Mouse (Mus musculus): ENCODE data around the gene Ttc28.
"Not testable (repeated sequence)": the region's sequence is repeated elsewhere in the genome, so short reads cannot be mapped to it uniquely, and the experiment has no call there.

The Ttc28 gene

GRCm38 (mm10) chr5:110879584-110880374, at the start of gene Ttc28:
Gene Ttc28 (plus strand): TSS chr5:110879803.
- peak; percentile 96 for DNase-seq

GRCm38 (mm10) chr5:110831036-110831720, 48.4 kb upstream of the Ttc28 start:
- no peak for DNase-seq

DNA sequence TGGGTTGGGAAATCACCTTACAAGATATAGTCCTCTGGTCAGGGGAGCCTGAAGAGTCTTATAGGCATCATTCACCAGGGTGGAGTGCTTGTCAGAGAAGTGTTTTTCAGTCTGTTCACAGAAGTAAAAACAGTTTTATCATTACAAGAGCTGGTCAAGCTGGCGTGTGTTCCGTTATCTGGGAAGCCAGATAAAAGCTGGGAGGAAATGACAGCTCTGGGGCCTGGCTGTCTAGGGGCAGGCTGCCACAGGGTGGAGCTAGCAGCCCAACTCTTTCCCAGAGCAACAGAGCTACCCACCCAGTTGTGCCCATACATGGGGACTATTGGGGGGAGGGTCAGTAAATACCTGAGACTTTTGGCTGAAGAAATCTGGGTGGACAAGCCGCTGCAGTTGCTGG, 43.6 kb upstream of the Ttc28 start:
- DNase-seq, result peak; percentile 63

- not testable (repeated sequence) for DNase-seq
These were observed 41.6 kb upstream of the Ttc28 start for GRCm38 (mm10) chr5:110838016-110838415.

GRCm38 (mm10) chr5:110839038-110839677, 40.4 kb upstream of the Ttc28 start:
- DNase-seq, result no peak

DNA sequence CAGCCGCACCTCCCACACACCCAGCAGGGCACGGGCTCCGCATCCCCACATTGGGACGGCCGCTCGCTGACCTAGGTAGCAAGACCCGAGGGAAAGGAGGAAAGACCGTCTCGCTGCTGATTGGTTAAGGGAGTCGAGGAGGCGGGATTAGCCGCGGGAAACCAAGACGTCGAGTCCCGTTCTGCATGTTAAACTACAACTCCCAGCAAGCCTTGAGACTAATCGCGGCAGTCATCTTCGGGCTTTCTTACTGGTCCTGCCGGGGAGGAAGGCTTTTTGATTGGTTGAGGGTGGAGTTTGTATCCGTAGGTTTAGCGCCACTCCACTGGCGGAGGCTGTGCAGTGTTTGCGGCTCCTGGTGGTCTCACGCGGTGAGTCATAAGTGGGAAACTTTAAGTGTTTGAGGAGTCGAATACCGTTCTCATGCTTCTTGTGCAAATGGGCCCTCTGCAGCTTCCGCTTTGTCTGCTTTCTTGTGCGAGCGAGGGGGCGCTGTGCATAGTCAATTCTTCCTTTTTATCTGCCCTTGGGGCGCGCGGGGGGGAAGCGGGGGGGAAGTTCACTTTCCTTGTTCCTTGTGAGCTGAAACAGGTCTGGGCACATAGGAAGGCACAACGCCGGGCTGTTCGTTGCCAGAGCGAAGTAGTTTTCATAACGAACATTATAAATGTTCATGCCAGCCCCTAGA, 39.8 kb upstream of the Ttc28 start, which contains the start of the genes Hscb and Chek2:
Hscb (minus strand) TSS at position 100 of the 688 bp plus-strand sequence.
Chek2 (plus strand) TSS at position 302 of the 688 bp plus-strand sequence.
- peak; percentile 98 for DNase-seq

GRCm38 (mm10) chr5:110840465-110840864, 39.1 kb upstream of the Ttc28 start:
- peak; percentile 43 for DNase-seq

DNA sequence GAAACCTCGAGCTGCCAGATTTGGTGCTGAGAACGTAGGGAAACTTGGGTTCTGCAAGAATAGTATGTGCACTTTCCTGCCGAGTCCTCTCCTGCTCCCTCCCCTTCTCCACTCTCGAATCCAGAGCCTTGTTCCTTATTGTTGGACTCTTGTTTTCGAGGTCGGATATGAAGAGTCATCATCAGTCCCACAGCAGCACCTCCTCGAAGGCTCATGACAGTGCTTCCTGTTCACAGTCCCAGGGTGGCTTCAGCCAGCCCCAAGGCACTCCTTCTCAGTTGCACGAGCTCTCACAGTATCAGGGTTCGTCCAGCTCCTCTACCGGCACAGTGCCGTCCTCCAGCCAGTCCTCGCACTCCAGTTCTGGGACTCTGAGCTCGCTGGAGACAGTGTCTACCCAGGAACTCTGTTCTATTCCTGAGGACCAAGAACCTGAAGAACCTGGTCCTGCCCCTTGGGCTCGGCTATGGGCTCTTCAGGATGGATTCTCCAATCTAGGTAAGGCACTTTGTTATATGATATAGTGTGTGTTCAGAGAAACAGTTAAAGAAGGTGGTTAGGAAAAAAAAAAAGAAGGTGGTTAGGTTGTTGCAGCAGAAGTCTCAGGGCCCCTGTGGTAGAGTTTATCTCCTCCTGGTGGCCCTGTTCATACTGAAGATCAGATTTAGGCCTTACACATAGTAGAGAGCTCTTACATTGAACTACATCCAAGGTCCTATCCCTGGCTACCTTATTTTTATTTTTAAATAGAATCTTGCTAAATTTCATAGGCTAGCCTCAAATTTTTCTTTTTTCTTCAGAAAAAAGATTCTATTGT, 38.3 kb upstream of the Ttc28 start:
- no peak for DNase-seq

GRCm38 (mm10) chr5:110852990-110853389, 26.6 kb upstream of the Ttc28 start:
- no peak for DNase-seq

GRCm38 (mm10) chr5:110857091-110857490, 22.5 kb upstream of the Ttc28 start:
- peak; percentile 39 for DNase-seq

DNA sequence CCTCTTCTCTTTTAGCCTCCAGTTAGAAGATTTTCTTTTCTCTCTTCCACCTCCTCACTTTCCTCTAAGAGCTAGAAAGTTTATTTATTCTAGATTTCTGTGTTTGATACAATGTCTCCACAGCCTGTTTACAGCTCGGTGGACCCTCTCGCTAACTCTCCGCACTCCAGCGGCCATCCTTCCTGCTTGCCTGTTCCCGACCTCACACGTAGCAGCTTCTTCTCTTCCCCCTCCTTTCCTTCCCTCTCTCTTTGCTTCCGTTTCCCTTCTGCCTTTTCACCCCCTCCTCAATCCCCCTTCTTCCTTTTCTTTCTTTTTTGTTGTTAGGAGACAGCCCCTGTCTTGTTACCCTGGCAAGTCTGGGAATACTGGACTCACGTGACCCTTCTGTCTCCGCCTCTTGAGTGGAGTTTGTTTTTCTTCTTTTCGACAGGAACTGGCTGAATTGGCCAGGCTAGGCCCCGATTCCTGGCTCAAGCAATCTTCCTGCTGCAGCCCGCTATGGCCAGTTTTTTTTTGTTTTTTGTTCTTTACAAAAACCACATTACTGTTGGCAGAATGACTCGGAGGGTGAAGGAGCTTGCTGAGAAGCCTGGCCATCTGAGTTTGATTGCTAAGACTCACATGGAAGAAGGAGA, 20.5 kb upstream of the Ttc28 start:
- peak; percentile 54 for DNase-seq

DNA sequence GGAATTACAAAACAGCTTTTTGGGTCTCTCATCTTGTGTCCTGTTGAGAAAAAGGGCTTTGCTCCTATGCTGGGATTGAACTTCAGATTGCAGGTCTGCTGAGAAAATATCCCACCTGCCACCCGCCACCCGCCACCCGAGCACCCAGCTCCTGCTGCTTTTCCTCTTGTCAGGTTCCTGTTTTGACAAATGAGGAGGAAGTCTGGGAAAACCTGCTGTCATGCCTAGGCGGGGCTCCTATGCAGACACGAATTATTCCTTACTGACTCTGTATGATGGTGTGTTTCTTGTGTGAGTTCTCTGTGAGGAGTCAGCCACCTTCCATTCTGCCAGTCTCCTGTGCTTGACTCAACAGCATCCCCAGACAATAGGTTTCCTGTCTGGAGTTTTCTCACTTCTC, 19.2 kb upstream of the Ttc28 start:
- DNase-seq, result no peak

- no peak for DNase-seq
These were observed 11.1 kb upstream of the Ttc28 start for GRCm38 (mm10) chr5:110868460-110868859.

- DNase-seq, result no peak
These were observed 10.3 kb upstream of the Ttc28 start for GRCm38 (mm10) chr5:110869242-110869669.

- DNase-seq, result no peak
These were observed 6.4 kb upstream of the Ttc28 start for GRCm38 (mm10) chr5:110873160-110873559.

DNA sequence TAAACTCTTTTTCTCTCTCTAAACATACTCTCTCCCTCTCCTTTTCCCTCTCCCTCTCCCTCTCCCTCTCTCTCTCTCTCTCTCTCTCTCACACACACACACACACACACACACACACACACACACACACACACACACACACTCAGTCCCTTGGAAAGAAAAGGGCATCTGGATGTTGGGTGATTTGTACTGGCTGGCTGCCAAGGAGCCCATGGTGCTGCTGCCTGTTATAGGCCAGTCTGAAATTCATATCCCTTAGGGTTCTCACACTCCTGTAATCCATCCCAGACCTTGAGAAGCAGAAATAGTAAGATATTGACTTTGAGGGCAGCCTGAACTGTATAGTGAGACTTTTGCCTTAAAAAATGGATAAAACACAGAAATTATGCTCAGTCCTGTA, 4.9 kb upstream of the Ttc28 start:
- peak; percentile 53 for DNase-seq

DNA sequence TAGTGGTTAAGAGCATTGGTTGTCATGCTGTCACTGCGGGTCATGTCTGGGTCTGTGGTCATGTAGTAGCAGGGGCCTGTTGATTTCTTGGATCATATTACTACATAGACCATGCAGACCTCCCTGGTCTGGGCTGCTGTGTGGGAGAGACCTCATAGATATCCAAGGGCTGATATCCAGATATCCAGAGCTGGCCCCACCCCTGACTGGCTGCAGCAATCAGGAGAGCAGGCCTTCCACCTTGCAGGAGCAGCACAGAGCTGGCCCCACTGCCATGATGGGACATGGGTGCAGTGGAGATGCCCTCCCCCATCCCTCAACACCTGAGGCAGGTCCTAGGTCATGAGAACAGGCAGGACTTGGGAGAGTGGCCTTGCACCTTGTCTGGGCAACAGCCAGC, 4.3 kb upstream of the Ttc28 start:
- DNase-seq, result no peak

GRCm38 (mm10) chr5:110877666-110878505, 1.7 kb upstream of the Ttc28 start:
- DNase-seq, result no peak

GRCm38 (mm10) chr5:110878526-110878925, 1.1 kb upstream of the Ttc28 start:
- DNase-seq, result not testable (repeated sequence)

DNA sequence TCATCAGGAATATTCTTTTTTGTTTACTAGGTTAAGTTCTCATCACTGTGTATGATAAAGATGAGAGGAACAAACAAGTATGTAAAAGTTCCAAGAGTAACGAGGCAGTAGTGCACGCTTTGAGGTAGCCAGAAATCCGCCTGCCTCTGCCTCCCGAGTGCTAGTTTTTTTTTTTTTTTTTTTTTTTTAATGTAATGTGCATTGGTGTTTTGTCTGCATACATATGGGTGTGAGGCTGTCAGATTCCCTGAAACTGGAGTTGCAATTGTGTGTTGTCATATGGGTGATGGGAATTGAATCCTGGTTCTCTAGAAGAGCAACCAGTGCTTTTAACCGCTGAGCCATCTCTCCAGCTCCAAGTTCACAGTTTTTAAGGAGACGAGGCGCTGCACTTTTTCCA, 561 bp upstream of the Ttc28 start:
- no peak for DNase-seq

GRCm38 (mm10) chr5:110888596-110888995, 9.0 kb downstream of the Ttc28 start:
- DNase-seq, result no peak
